ENCODE assay signal across 10 mouse cellular contexts in the genomic region with DNA sequence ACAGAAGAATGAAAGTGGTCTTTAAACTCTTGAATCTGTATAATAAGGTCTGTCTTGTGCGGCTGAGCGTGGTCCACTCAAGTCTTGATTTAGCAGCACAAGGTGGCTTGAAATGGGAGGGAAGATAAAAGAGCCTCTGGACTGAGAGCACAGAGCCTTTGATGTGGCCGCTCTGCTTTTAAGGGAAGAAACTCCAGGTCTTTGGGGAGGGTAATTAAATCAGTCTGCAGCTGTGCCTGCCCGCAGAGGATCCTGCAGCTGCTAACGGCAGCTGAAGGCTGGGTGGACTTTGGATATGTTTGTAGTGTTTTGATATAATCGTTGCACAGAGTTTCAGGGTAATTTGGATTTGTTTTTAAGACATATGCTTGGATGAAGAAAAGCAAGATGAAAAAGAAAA. TPM values are rescaled to one million over a fixed set of nuclear protein-coding genes. Genes with fewer than 3 reads are reported as not detected.
DNase-seq lines count a peak whose midpoint lies in the region; ATAC-seq and TF ChIP-seq lines count a peak whose summit lies in the region.
"Had no signal": no experiment of that assay in that cellular context is flagged by ENCODE, and none has a peak within 500 bp of the region (broad histone marks: within the 10 kb centered on the region; RNA-seq: fewer than 3 reads in every experiment).

No protein-coding gene starts in this region.

- ATAC-seq in stomach, embryonic 15.5 days (ENCODE audit: insufficient read depth, low FRiP score, low read depth): no peak
- no peak for ATAC-seq in stomach, postnatal 0 days (ENCODE audit: low FRiP score, low TSS enrichment)
- ATAC-seq in limb, embryonic 13.5 days (ENCODE audit: low FRiP score, low read depth): peak; percentile 51; the same call in 1 of the 2 replicates
- no peak for ATAC-seq in megakaryocyte progenitor cell, adult 5-6 weeks (replicated peaks; ENCODE audit: poor library complexity)
- ATAC-seq in inflammation-experienced regulatory T-cells, adult 6 months: no peak

- H3K9ac ChIP-seq in heart, adult 2 months (ENCODE audit: low read depth, low read length): no peak overlapping the region
- no peak overlapping the region for H3K9ac ChIP-seq in stomach, embryonic 15.5 days
- H3K9ac ChIP-seq in stomach, postnatal 0 days (ENCODE audit: low read length): no peak overlapping the region
- peak overlapping the region; percentile 32 for H3K9ac ChIP-seq in limb, embryonic 13.5 days
- H3K9ac ChIP-seq: liver, embryonic 14.5 days had no signal

- no peak overlapping the region for H3K4me3 ChIP-seq in heart, adult 2 months
- no peak overlapping the region for H3K4me3 ChIP-seq in stomach, embryonic 15.5 days (replicated peaks)
- H3K4me3 ChIP-seq in stomach, postnatal 0 days (ENCODE audit: low read depth, low read length): no peak overlapping the region
- no peak overlapping the region for H3K4me3 ChIP-seq in limb, embryonic 13.5 days

- 0 out of 2 replicates have a peak, but pooled peaks have one; percentile 2 for TF ChIP-seq POLR2A in heart, adult 2 months (IDR thresholded peaks at IDR 0.05; ENCODE audit: insufficient read depth, low read depth, low read length)

- intact Hi-C loops in heart, adult 2 months (cut with DNase I): loop anchor here (1.0 to 5.0 kb wide), 4 partner anchors 24 to 105 kb away; a partner anchor contains a TSS

- H3K27me3 ChIP-seq in heart, adult 2 months (ENCODE audit: control insufficient read depth, insufficient read depth, low read length): no peaks in the 10 kb centered on the region
- H3K27me3 ChIP-seq in stomach, embryonic 15.5 days (replicated peaks): no peaks in the 10 kb centered on the region
- no peaks in the 10 kb centered on the region for H3K27me3 ChIP-seq in stomach, postnatal 0 days (ENCODE audit: control insufficient read depth, insufficient read depth, low read length)
- no peaks in the 10 kb centered on the region for H3K27me3 ChIP-seq in limb, embryonic 13.5 days

- TF ChIP-seq EP300 in heart, adult 2 months (IDR thresholded peaks at IDR 0.05; ENCODE audit: insufficient read depth, low read depth, low read length): no peak
- TF ChIP-seq EP300 in stomach, postnatal 0 days (optimal IDR thresholded peaks at IDR 0.05): no peak

- no peak overlapping the region for H3K4me2 ChIP-seq in stomach, embryonic 15.5 days
- H3K4me2 ChIP-seq in stomach, postnatal 0 days (replicated peaks; ENCODE audit: low read depth): no peak overlapping the region
- H3K4me2 ChIP-seq in limb, embryonic 13.5 days (replicated peaks): no peak overlapping the region

- WGBS in heart, adult 2 months: 48% methylated on average over 6 of the region's 6 CpGs
- WGBS in stomach, embryonic 15.5 days: 38% methylated on average over 6 of the region's 6 CpGs
- WGBS in stomach, postnatal 0 days: 38% methylated on average over 6 of the region's 6 CpGs
- WGBS in limb, embryonic 13.5 days: 8% methylated on average over 6 of the region's 6 CpGs

- H3K36me3 ChIP-seq in heart, adult 2 months (ENCODE audit: control insufficient read depth, insufficient read depth, low read length): peaks cover 11% of the 10 kb centered on the region
- H3K36me3 ChIP-seq in stomach, embryonic 15.5 days: no peaks in the 10 kb centered on the region; the same call in 1 of the 2 replicates
- H3K36me3 ChIP-seq in stomach, postnatal 0 days (ENCODE audit: control insufficient read depth, insufficient read depth, low read length): no peaks in the 10 kb centered on the region
- peaks cover 10% of the 10 kb centered on the region for H3K36me3 ChIP-seq in limb, embryonic 13.5 days

- no peak for DNase-seq in heart, adult 2 months
- no peak for DNase-seq in heart, adult 8-10 months (ENCODE audit: low spot score)
- no peak for DNase-seq in stomach, postnatal 0 days (ENCODE audit: low spot score)
- DNase-seq in right cerebral cortex, adult 18-20 months: no peak
- DNase-seq: adrenal gland, postnatal 25 days had no signal

- H3K9me3 ChIP-seq in stomach, embryonic 15.5 days: no peaks in the 10 kb centered on the region
- no peaks in the 10 kb centered on the region for H3K9me3 ChIP-seq in stomach, postnatal 0 days (ENCODE audit: control insufficient read depth, low read length)
- H3K9me3 ChIP-seq in limb, embryonic 13.5 days: no peaks in the 10 kb centered on the region

- TF ChIP-seq CTCF in heart, adult 2 months (IDR thresholded peaks at IDR 0.05): no peak
- TF ChIP-seq CTCF in stomach, postnatal 0 days (IDR thresholded peaks at IDR 0.05; ENCODE audit: low read depth): no peak

- H3K79me2 ChIP-seq in heart, adult 2 months (replicated peaks; ENCODE audit: control insufficient read depth, insufficient read depth, low read length): no peaks in the 10 kb centered on the region

- peak overlapping the region; percentile 65 for H3K27ac ChIP-seq in heart, adult 2 months
- H3K27ac ChIP-seq in stomach, embryonic 15.5 days: 0 out of 2 replicates have a peak overlapping the region, but pooled peaks have one; percentile 32
- no peak overlapping the region for H3K27ac ChIP-seq in stomach, postnatal 0 days (replicated peaks)
- peak overlapping the region; percentile 33; the same call in 1 of the 2 replicates for H3K27ac ChIP-seq in limb, embryonic 13.5 days
- H3K27ac ChIP-seq: liver, embryonic 14.5 days had no signal

- H3K4me1 ChIP-seq in heart, adult 2 months (ENCODE audit: control insufficient read depth, insufficient read depth, low read length): peaks cover 31% of the 10 kb centered on the region
- 0 out of 2 replicates have a peak, but pooled peaks cover 7% of the 10 kb centered on the region for H3K4me1 ChIP-seq in stomach, embryonic 15.5 days
- no peaks in the 10 kb centered on the region; the same call in 1 of the 2 replicates for H3K4me1 ChIP-seq in stomach, postnatal 0 days (replicated peaks; ENCODE audit: control insufficient read depth, insufficient read depth)
- H3K4me1 ChIP-seq in limb, embryonic 13.5 days: peaks cover 12% of the 10 kb centered on the region

RNA-seq across cellular contexts. Expression of a gene that starts 33.2 kb away (rescaled TPM):
- 1 to 10 TPM in 1 of 2 experiments, under 1 TPM in 1; 0.65 to 1.0 TPM for total RNA-seq in heart, adult 2 months (2021)
- polyA plus RNA-seq in heart, adult 2 months (2012; rRNA removed): 0.61 and 1.2 TPM in 2 replicates
- 1 to 10 TPM in 2 of 4 experiments, under 1 TPM in 2; 0.46 to 1.2 (median 0.89) TPM for total RNA-seq in heart, adult 8-10 months (2022)
- polyA plus RNA-seq in stomach, embryonic 15.5 days (2015; fragmentation: Nextera tagmentation; extraction: Ambion mirVana): 6.1 and 6.4 TPM in 2 replicates
- 9.7 and 13.6 TPM in 2 replicates for polyA plus RNA-seq in stomach, postnatal 0 days (2015; fragmentation: Nextera tagmentation; extraction: Ambion mirVana)
- 9.4 and 10.9 TPM in 2 replicates for polyA plus RNA-seq in limb, embryonic 13.5 days (2015; fragmentation: Nextera tagmentation; extraction: Ambion mirVana)
- total RNA-seq in megakaryocyte progenitor cell, adult 5-6 weeks (2015): 13.4 TPM in 2 replicates
- total RNA-seq in megakaryocyte progenitor cell, adult 5-6 weeks (2017): 17.5 and 20.2 TPM in 2 replicates
- 1 to 10 TPM; 4.4 to 8.2 (median 7.4) TPM for polyA plus RNA-seq in inflammation-experienced regulatory T-cells, adult 6 months (2017; shearing (Covaris generic))

RNA-seq across cellular contexts. Expression of a gene that starts 58.7 kb away (rescaled TPM):
- 100 to 1,000 TPM; 214 to 237 TPM for total RNA-seq in heart, adult 2 months (2021)
- polyA plus RNA-seq in heart, adult 2 months (2012; rRNA removed): 344 and 361 TPM in 2 replicates
- 100 to 1,000 TPM; 214 to 247 (median 224) TPM for total RNA-seq in heart, adult 8-10 months (2022)
- 105 and 117 TPM in 2 replicates for polyA plus RNA-seq in stomach, embryonic 15.5 days (2015; fragmentation: Nextera tagmentation; extraction: Ambion mirVana)
- 60.9 and 66.3 TPM in 2 replicates for polyA plus RNA-seq in stomach, postnatal 0 days (2015; fragmentation: Nextera tagmentation; extraction: Ambion mirVana)
- 131 and 134 TPM in 2 replicates for polyA plus RNA-seq in limb, embryonic 13.5 days (2015; fragmentation: Nextera tagmentation; extraction: Ambion mirVana)
- total RNA-seq in megakaryocyte progenitor cell, adult 5-6 weeks (2015): 50.8 and 54.4 TPM in 2 replicates
- total RNA-seq in megakaryocyte progenitor cell, adult 5-6 weeks (2017): 52.9 and 56.3 TPM in 2 replicates
- polyA plus RNA-seq in inflammation-experienced regulatory T-cells, adult 6 months (2017; shearing (Covaris generic)): 1 to 10 TPM; 2.0 to 5.5 (median 3.3) TPM
